Mouse (Mus musculus) MEL (cell line): ENCODE measurements at regions not wholly inside any gene's neighbourhood (a gene's known extent, or its start where the extent isn't known, plus 50 kb on each side); places are given as distances from the start of the nearest gene placed in this dataset.

Experiments
- DNase-seq: peaks from one replicate; pipeline ENCODE4 v3.0.0; 2011; ENCODE audit warnings: low read depth, low spot score
- H3K27ac ChIP-seq: 2 replicates; pipeline ENCODE4 v1.5.1; 2012; ENCODE audit warnings: low read depth, mild to moderate bottlenecking, control low read depth, low read length, moderate library complexity; ENCODE audit not compliant: control insufficient read depth
- H3K27me3 ChIP-seq, 2 experiments: fragments of 150-350 bp in 1 of 2; sonication (generic) in 1 of 2; 2 replicates each; pipeline ENCODE4 v1.6.1; 2012; ENCODE audit warnings: low read length in 2 of 2, mild to moderate bottlenecking in 2 of 2, improper control_type of control experiment in 1 of 2, moderate library complexity in 1 of 2; ENCODE audit not compliant: insufficient read depth in 2 of 2, control insufficient read depth in 1 of 2
- H3K36me3 ChIP-seq, 2 experiments: 2 replicates each; pipeline ENCODE4 v1.6.1; 2012 to 2014; ENCODE audit warnings: low read length in 2 of 2, improper control_type of control experiment in 1 of 2, inconsistent platforms in 1 of 2, mild to moderate bottlenecking in 1 of 2; ENCODE audit not compliant: insufficient read depth in 2 of 2, control insufficient read depth in 1 of 2
- H3K4me1 ChIP-seq, 2 experiments: fragments of 150-350 bp in 1 of 2; sonication (generic) in 1 of 2; 2 replicates each; pipeline ENCODE4 v1.6.1; 2012; ENCODE audit warnings: low read length in 2 of 2, improper control_type of control experiment in 1 of 2, mild to moderate bottlenecking in 1 of 2; ENCODE audit not compliant: insufficient read depth in 2 of 2, control insufficient read depth in 1 of 2
- H3K4me3 ChIP-seq, 2 experiments: fragments of 150-350 bp in 1 of 2; sonication (generic) in 1 of 2; 2 replicates each; pipeline ENCODE4 v1.5.1; 2012; ENCODE audit warnings: low read depth in 2 of 2, low read length in 2 of 2, mild to moderate bottlenecking in 2 of 2, moderate library complexity in 2 of 2, control low read depth in 1 of 2, improper control_type of control experiment in 1 of 2; ENCODE audit not compliant: control insufficient read depth in 1 of 2, insufficient read depth in 1 of 2
- H3K79me2 ChIP-seq: 2 replicates; pipeline ENCODE4 v1.6.1; 2012; ENCODE audit warnings: mild to moderate bottlenecking, low read length, moderate library complexity; ENCODE audit not compliant: control insufficient read depth, poor library complexity, insufficient read depth
- H3K9ac ChIP-seq: 2 replicates; pipeline ENCODE4 v1.6.1; 2012; ENCODE audit warnings: low read depth, mild to moderate bottlenecking, control low read depth, low read length, moderate library complexity; ENCODE audit not compliant: control insufficient read depth, poor library complexity, severe bottlenecking
- H3K9me3 ChIP-seq: fragments of 150-350 bp; sonication (generic); replicated peaks from 2 replicates; pipeline ENCODE4 v1.6.1; 2012; ENCODE audit warnings: mild to moderate bottlenecking, low read length, improper control_type of control experiment, moderate library complexity; ENCODE audit not compliant: insufficient read depth
- BHLHE40 ChIP-seq: IDR thresholded peaks from 2 replicates; pipeline ENCODE4 v1.6.1; 2012; ENCODE audit warnings: low read depth, mild to moderate bottlenecking, inconsistent platforms, low read length, improper control_type of control experiment, borderline replicate concordance
- CHD2 ChIP-seq: IDR thresholded peaks from 2 replicates; pipeline ENCODE4 v1.6.1; 2011; ENCODE audit warnings: low read length, improper control_type of control experiment
- CTCF ChIP-seq, 3 experiments: IDR thresholded peaks in 2 of 3; conservative IDR thresholded peaks in 1 of 3; 2 replicates each; pipeline ENCODE4 v1.5.1; 2011 to 2012; ENCODE audit warnings: low read length in 3 of 3, low read depth in 2 of 3, mild to moderate bottlenecking in 2 of 3, improper control_type of control experiment in 1 of 3, inconsistent platforms in 1 of 3, mixed read lengths in 1 of 3, moderate library complexity in 1 of 3; ENCODE audit not compliant: control insufficient read depth in 1 of 3, insufficient read depth in 1 of 3, poor library complexity in 1 of 3, severe bottlenecking in 1 of 3
- E2F4 ChIP-seq: IDR thresholded peaks from 2 replicates; pipeline ENCODE4 v1.6.1; 2011; ENCODE audit warnings: low read depth, low read length, improper control_type of control experiment, borderline replicate concordance
- ELF1 ChIP-seq: IDR thresholded peaks from 2 replicates; pipeline ENCODE4 v1.6.1; 2014; ENCODE audit warnings: low read depth, mild to moderate bottlenecking, inconsistent platforms, low read length, improper control_type of control experiment, moderate library complexity
- EP300 ChIP-seq, 2 experiments: IDR thresholded peaks; 2 replicates each; pipeline ENCODE4 v1.6.1; 2011; ENCODE audit warnings: improper control_type of control experiment in 2 of 2, low read length in 2 of 2, low read depth in 1 of 2, mild to moderate bottlenecking in 1 of 2
- ETS1 ChIP-seq: IDR thresholded peaks from 2 replicates; pipeline ENCODE4 v1.6.1; 2012; ENCODE audit warnings: low read depth, mild to moderate bottlenecking, inconsistent platforms, low read length, improper control_type of control experiment, moderate library complexity
- HCFC1 ChIP-seq: IDR thresholded peaks from 2 replicates; pipeline ENCODE4 v1.6.1; 2012; ENCODE audit warnings: low read depth, mild to moderate bottlenecking, inconsistent platforms, low read length, improper control_type of control experiment, moderate library complexity
- MAX ChIP-seq: IDR thresholded peaks from 2 replicates; pipeline ENCODE4 v1.6.1; 2011; ENCODE audit warnings: low read length, improper control_type of control experiment
- MAZ ChIP-seq: IDR thresholded peaks from 2 replicates; pipeline ENCODE4 v1.6.1; 2012; ENCODE audit warnings: low read depth, mild to moderate bottlenecking, inconsistent platforms, low read length, improper control_type of control experiment
- MXI1 ChIP-seq: IDR thresholded peaks from 2 replicates; pipeline ENCODE4 v1.6.1; 2011; ENCODE audit warnings: mild to moderate bottlenecking, low read depth, low read length, improper control_type of control experiment
- MYB ChIP-seq: IDR thresholded peaks from 2 replicates; pipeline ENCODE4 v1.6.1; 2011; ENCODE audit warnings: mild to moderate bottlenecking, low read depth, low read length, improper control_type of control experiment
- MYC ChIP-seq: IDR thresholded peaks from 2 replicates; pipeline ENCODE4 v1.6.1; 2011; ENCODE audit warnings: low read depth, mild to moderate bottlenecking, low read length, improper control_type of control experiment, moderate library complexity
- NELFE ChIP-seq: IDR thresholded peaks from 2 replicates; pipeline ENCODE4 v1.6.1; 2011; ENCODE audit warnings: low read depth, low read length, improper control_type of control experiment
- NRF1 ChIP-seq: IDR thresholded peaks from 2 replicates; pipeline ENCODE4 v1.6.1; 2014; ENCODE audit warnings: low read depth, mild to moderate bottlenecking, inconsistent platforms, low read length, improper control_type of control experiment, moderate library complexity; ENCODE audit not compliant: poor library complexity, insufficient read depth, severe bottlenecking
- POLR2AphosphoS2 ChIP-seq: IDR thresholded peaks from 2 replicates; pipeline ENCODE4 v1.6.1; 2011; ENCODE audit warnings: low read length, improper control_type of control experiment
- POLR2AphosphoS5 ChIP-seq: IDR thresholded peaks from 2 replicates; pipeline ENCODE4 v1.6.1; 2012; ENCODE audit warnings: low read depth, borderline replicate concordance, mild to moderate bottlenecking, inconsistent platforms, low read length, moderate library complexity, mixed read lengths
- TAL1 ChIP-seq: IDR thresholded peaks from 2 replicates; pipeline ENCODE4 v1.6.1; 2012; ENCODE audit warnings: mild to moderate bottlenecking, inconsistent platforms, low read length, moderate library complexity, mixed read lengths
- TCF12 ChIP-seq: IDR thresholded peaks from 2 replicates; pipeline ENCODE4 v1.6.1; 2014; ENCODE audit warnings: low read depth, mild to moderate bottlenecking, inconsistent platforms, low read length, improper control_type of control experiment, moderate library complexity
- UBTF ChIP-seq: IDR thresholded peaks from 2 replicates; pipeline ENCODE4 v1.6.1; 2012; ENCODE audit warnings: low read depth, mild to moderate bottlenecking, inconsistent platforms, low read length, improper control_type of control experiment, moderate library complexity, borderline replicate concordance; ENCODE audit not compliant: insufficient read depth
- USF2 ChIP-seq, 2 experiments: IDR thresholded peaks; 2 replicates each; pipeline ENCODE4 v1.6.1; 2011 to 2012; ENCODE audit warnings: improper control_type of control experiment in 2 of 2, low read length in 2 of 2, borderline replicate concordance in 1 of 2, inconsistent platforms in 1 of 2, low read depth in 1 of 2, mild to moderate bottlenecking in 1 of 2; ENCODE audit not compliant: insufficient read depth in 1 of 2
- ZKSCAN1 ChIP-seq: IDR thresholded peaks from 2 replicates; pipeline ENCODE4 v1.6.1; 2012; ENCODE audit warnings: low read depth, mild to moderate bottlenecking, inconsistent platforms, low read length, improper control_type of control experiment, moderate library complexity
- ZMIZ1 ChIP-seq: IDR thresholded peaks from 2 replicates; pipeline ENCODE4 v1.6.1; 2012; ENCODE audit warnings: low read depth, mild to moderate bottlenecking, inconsistent platforms, low read length, improper control_type of control experiment, moderate library complexity
- ZNF384 ChIP-seq: IDR thresholded peaks from 2 replicates; pipeline ENCODE4 v1.6.1; 2012; ENCODE audit warnings: low read depth, mild to moderate bottlenecking, inconsistent platforms, low read length, improper control_type of control experiment

- Histone ChIP-seq H3K27ac (no peak overlapping the region), H3K79me2 (no peaks in the 10 kb centered on the region), H3K4me1 (no peaks in the 10 kb centered on the region), H3K36me3 (no peaks in the 10 kb centered on the region), H3K9ac (no peak overlapping the region), H3K4me3 (no peak overlapping the region), H3K27me3 (no peaks in the 10 kb centered on the region), H3K9me3 (no peaks in the 10 kb centered on the region)
- TF ChIP-seq ZKSCAN1, result no peak
- no peak for TF ChIP-seq EP300 (IDR thresholded peaks at IDR 0.05; ENCODE audit: low read depth in 1 of 2, low read length in 2 of 2)
- TF ChIP-seq ETS1, result no peak
- TF ChIP-seq ELF1, result no peak
- TF ChIP-seq NELFE, result no peak
- no peak for TF ChIP-seq E2F4
- TF ChIP-seq CHD2, result no peak
- TF ChIP-seq MAX, result no peak
- no peak for TF ChIP-seq UBTF
- TF ChIP-seq TCF12, result no peak
- TF ChIP-seq POLR2AphosphoS5, result no peak
- no peak for TF ChIP-seq NRF1
- TF ChIP-seq TAL1, result no peak
- no peak for TF ChIP-seq MXI1
- TF ChIP-seq HCFC1, result no peak
- no peak for TF ChIP-seq MAZ
- no peak for TF ChIP-seq POLR2AphosphoS2
- peak; percentile 13 for DNase-seq
Observed at GRCm38 (mm10) chr19:32888616-32889305, 131.5 kb downstream of the Pten start.

GRCm38 (mm10) chr19:32890801-32891200 lies 133.5 kb downstream of the Pten start:
- Histone ChIP-seq H3K9ac (no peak overlapping the region), H3K27ac (no peak overlapping the region), H3K4me3 (no peak overlapping the region), H3K36me3 (no peaks in the 10 kb centered on the region), H3K9me3 (no peaks in the 10 kb centered on the region), H3K79me2 (no peaks in the 10 kb centered on the region), H3K27me3 (no peaks in the 10 kb centered on the region), H3K4me1 (no peaks in the 10 kb centered on the region)
- no peak for DNase-seq
- TF ChIP-seq BHLHE40 (no peak), UBTF (no peak), ZMIZ1 (no peak), MYB (no peak), MYC (no peak), ZNF384 (no peak), CTCF (IDR thresholded peaks at IDR 0.05 in 2 of 3, conservative IDR thresholded peaks at IDR 0.05 in 1 of 3; ENCODE audit: control insufficient read depth in 1 of 3, insufficient read depth in 1 of 3, low read depth in 2 of 3, low read length in 3 of 3, poor library complexity in 1 of 3, severe bottlenecking in 1 of 3) (no peak), MAX (no peak), POLR2AphosphoS5 (no peak), USF2 (IDR thresholded peaks at IDR 0.05; ENCODE audit: borderline replicate concordance in 1 of 2, insufficient read depth in 1 of 2, low read depth in 1 of 2, low read length in 2 of 2) (no peak)
